Mouse (Mus musculus): ENCODE results near the gene Spata16. TPM values are rescaled to one million over a fixed set of nuclear protein-coding genes. Genes with fewer than 3 reads are reported as not detected.

The Spata16 gene
- not detected for polyA plus RNA-seq (2017; shearing (Covaris generic))

GRCm38 (mm10) chr3:26637402-26637801 is at the start of gene Spata16:
Gene Spata16, plus strand, starts transcription at chr3:26637620.

